Mouse (Mus musculus) CH12.LX (cell line): Measurements from ENCODE around the gene Pde4d. TPM values are rescaled to one million over a fixed set of nuclear protein-coding genes. Genes with fewer than 3 reads are reported as not detected.

Experiments
- DNase-seq: peaks from one replicate; pipeline ENCODE4 v3.0.0-alpha.2; 2013; ENCODE audit errors: extremely low read depth
- H3K27ac ChIP-seq: 2 replicates; pipeline ENCODE4 v1.5.1; 2012; ENCODE audit warnings: low read depth, mild to moderate bottlenecking, control low read depth, moderate library complexity; ENCODE audit not compliant: insufficient read depth
- H3K27me3 ChIP-seq: replicated peaks from 2 replicates; pipeline ENCODE3; 2012; ENCODE audit warnings: inconsistent platforms
- H3K36me3 ChIP-seq, 2 experiments: replicated peaks in 1 of 2; 2 replicates each; pipeline versions ENCODE3 to v1.6.1; 2012; ENCODE audit warnings: inconsistent platforms in 1 of 2, low read length in 1 of 2, mild to moderate bottlenecking in 1 of 2, mixed read lengths in 1 of 2, moderate library complexity in 1 of 2; ENCODE audit not compliant: control insufficient read depth in 1 of 2, insufficient read depth in 1 of 2
- H3K4me1 ChIP-seq, 2 experiments: 2 replicates each; pipeline ENCODE4 v1.6.1; 2012; ENCODE audit warnings: inconsistent platforms in 1 of 2, moderate library complexity in 1 of 2; ENCODE audit not compliant: insufficient read depth in 2 of 2, control insufficient read depth in 1 of 2
- H3K4me2 ChIP-seq: 2 replicates; pipeline ENCODE4 v1.6.1; 2012; ENCODE audit warnings: low read depth, mild to moderate bottlenecking, control low read depth; ENCODE audit not compliant: poor library complexity, insufficient read depth, severe bottlenecking
- H3K4me3 ChIP-seq, 3 experiments: fragments of 150-350 bp in 1 of 3; sonication (generic) in 1 of 3; replicated peaks in 1 of 3; 2 replicates each; pipeline versions ENCODE3 to v1.5.1; 2011 to 2012; ENCODE audit warnings: low read depth in 2 of 3, low read length in 2 of 3, mild to moderate bottlenecking in 2 of 3, moderate library complexity in 2 of 3, control low read depth in 1 of 3, improper control_type of control experiment in 1 of 3, inconsistent platforms in 1 of 3, mixed read lengths in 1 of 3; ENCODE audit not compliant: poor library complexity in 1 of 3
- H3K79me2 ChIP-seq: replicated peaks from 2 replicates; pipeline ENCODE4 v1.6.1; 2012; ENCODE audit warnings: mild to moderate bottlenecking, moderate library complexity; ENCODE audit not compliant: control insufficient read depth, poor library complexity, insufficient read depth, severe bottlenecking; ENCODE audit errors: extremely low read depth
- H3K9ac ChIP-seq: 2 replicates; pipeline ENCODE4 v1.6.1; 2012; ENCODE audit warnings: low read depth, mild to moderate bottlenecking, control low read depth, moderate library complexity; ENCODE audit not compliant: insufficient read depth
- H3K9me3 ChIP-seq: replicated peaks from 2 replicates; pipeline ENCODE3; 2012; ENCODE audit warnings: low read length, inconsistent platforms, mixed read lengths
- BHLHE40 ChIP-seq: IDR thresholded peaks from 2 replicates; pipeline ENCODE4 v1.6.1; 2011; ENCODE audit warnings: mild to moderate bottlenecking, low read depth, low read length, improper control_type of control experiment
- CHD1 ChIP-seq: IDR thresholded peaks from 2 replicates; pipeline ENCODE4 v1.6.1; 2012; ENCODE audit warnings: low read depth, low read length, improper control_type of control experiment, inconsistent platforms
- CHD2 ChIP-seq: IDR thresholded peaks from 2 replicates; pipeline ENCODE4 v1.6.1; 2011; ENCODE audit warnings: low read length, improper control_type of control experiment
- CTCF ChIP-seq, 2 experiments: IDR thresholded peaks in 1 of 2; conservative IDR thresholded peaks in 1 of 2; 2 replicates each; pipeline ENCODE4 v1.5.1; 2011 to 2012; ENCODE audit warnings: low read depth in 2 of 2, low read length in 2 of 2, improper control_type of control experiment in 1 of 2, inconsistent platforms in 1 of 2, mild to moderate bottlenecking in 1 of 2, moderate library complexity in 1 of 2
- IRF4 ChIP-seq: IDR thresholded peaks from 2 replicates; pipeline ENCODE4 v1.6.1; 2014; ENCODE audit warnings: low read depth, mild to moderate bottlenecking, inconsistent platforms, low read length, improper control_type of control experiment
- JUN ChIP-seq: IDR thresholded peaks from 2 replicates; pipeline ENCODE4 v1.6.1; 2011; ENCODE audit warnings: low read depth, mild to moderate bottlenecking, low read length, improper control_type of control experiment, moderate library complexity; ENCODE audit not compliant: insufficient read depth
- JUND ChIP-seq: conservative IDR thresholded peaks from 2 replicates; pipeline ENCODE4 v1.6.1; 2011; ENCODE audit warnings: low read depth, low read length, improper control_type of control experiment
- MAX ChIP-seq: IDR thresholded peaks from 2 replicates; pipeline ENCODE4 v1.6.1; 2011; ENCODE audit warnings: low read length, improper control_type of control experiment
- MAZ ChIP-seq: IDR thresholded peaks from 2 replicates; pipeline ENCODE4 v1.6.1; 2012; ENCODE audit warnings: low read depth, mild to moderate bottlenecking, inconsistent platforms, low read length, improper control_type of control experiment, moderate library complexity
- MYC ChIP-seq: IDR thresholded peaks from 2 replicates; pipeline ENCODE4 v1.6.1; 2011; ENCODE audit warnings: low read depth, mild to moderate bottlenecking, improper control_type of control experiment, low read length
- NRF1 ChIP-seq: IDR thresholded peaks from 2 replicates; pipeline ENCODE4 v1.6.1; 2014; ENCODE audit warnings: low read depth, mild to moderate bottlenecking, inconsistent platforms, low read length, improper control_type of control experiment, moderate library complexity
- PAX5 ChIP-seq: IDR thresholded peaks from 2 replicates; pipeline ENCODE4 v1.6.1; 2012; ENCODE audit warnings: low read length, inconsistent platforms, mixed read lengths
- POLR2AphosphoS2 ChIP-seq: IDR thresholded peaks from 2 replicates; pipeline ENCODE4 v1.6.1; 2011; ENCODE audit warnings: low read depth, low read length, improper control_type of control experiment
- RAD21 ChIP-seq: IDR thresholded peaks from 2 replicates; pipeline ENCODE4 v1.6.1; 2011; ENCODE audit warnings: low read depth, mild to moderate bottlenecking, low read length, improper control_type of control experiment, moderate library complexity
- SMC3 ChIP-seq: IDR thresholded peaks from 2 replicates; pipeline ENCODE4 v1.6.1; 2011; ENCODE audit warnings: low read depth, low read length, improper control_type of control experiment
- TBP ChIP-seq: conservative IDR thresholded peaks from 2 replicates; pipeline ENCODE4 v1.6.1; 2011; ENCODE audit warnings: low read depth, low read length, improper control_type of control experiment
- TCF12 ChIP-seq: IDR thresholded peaks from 2 replicates; pipeline ENCODE4 v1.6.1; 2014; ENCODE audit warnings: low read depth, mild to moderate bottlenecking, inconsistent platforms, low read length, improper control_type of control experiment
- ZNF384 ChIP-seq: IDR thresholded peaks from 2 replicates; pipeline ENCODE4 v1.6.1; 2012; ENCODE audit warnings: low read depth, low read length, improper control_type of control experiment, inconsistent platforms
- dilution Hi-C: fragments of 300-500 bp; cut with MboI; formaldehyde crosslinking; loops from 2 replicates; pipeline ENCODE4 v1.14.3; 2020; ENCODE audit warnings: low sequenced_read_pairs; ENCODE audit not compliant: extremely low pct_unique_long_range_greater_than_20kb, extremely low pct_ligation_motif_present
- in situ Hi-C: fragments of 300-500 bp; cut with MboI; formaldehyde crosslinking; loops from 3 replicates; pipeline ENCODE4 v1.14.3; 2019; ENCODE audit warnings: low sequenced_read_pairs, low pct_ligation_motif_present, low pct_unique_long_range_greater_than_20kb, mixed read lengths
- polyA plus RNA-seq: library from polyadenylated mRNA; unstranded; fragments of >175 nt; gene quantifications from 2 replicates; pipeline ENCODE4 v1.2.1, GENCODE M21; 2012; ENCODE audit warnings: low read depth; ENCODE audit not compliant: insufficient read length
- total RNA-seq, 2 experiments: library from RNA; depleted of rRNA; stranded (reverse); fragments of 300-350 nt in 1 of 2; fragments of >200 nt in 1 of 2; gene quantifications; 2 replicates each; pipeline ENCODE4 v1.2.3; 2012 to 2014

Gene Pde4d
- total and polyA plus RNA-seq, 3 experiments, result not detected

GRCm38 (mm10) chr13:108494365-108494764 lies 44.6 kb downstream of the Pde4d start:
- Histone ChIP-seq H3K9me3 (no peaks in the 10 kb centered on the region), H3K9ac (no peak overlapping the region), H3K4me3 (no peak overlapping the region), H3K27ac (no peak overlapping the region), H3K36me3 (no peaks in the 10 kb centered on the region), H3K79me2 (no peaks in the 10 kb centered on the region), H3K4me1 (no peaks in the 10 kb centered on the region), H3K27me3 (no peaks in the 10 kb centered on the region), H3K4me2 (no peak overlapping the region)
- in situ Hi-C loops (no loop called here), dilution Hi-C loops (no loop called here)
- no peak for TF ChIP-seq CHD1
- TF ChIP-seq MAX, result no peak
- no peak for TF ChIP-seq CHD2
- TF ChIP-seq JUN, result no peak
- no peak for TF ChIP-seq JUND
- TF ChIP-seq SMC3, result no peak
- no peak for TF ChIP-seq CTCF (conservative IDR thresholded peaks at IDR 0.05 in 1 of 2, IDR thresholded peaks at IDR 0.05 in 1 of 2; ENCODE audit: low read depth in 2 of 2, low read length in 2 of 2)
- no peak for TF ChIP-seq PAX5
- no peak for TF ChIP-seq TBP
- no peak for TF ChIP-seq ZNF384
- DNase-seq, result no peak

- H3K27me3 ChIP-seq, result no peaks in the 10 kb centered on the region
- H3K9ac ChIP-seq, result no peak overlapping the region
- no peak overlapping the region for H3K4me2 ChIP-seq
- H3K9me3 ChIP-seq, result no peaks in the 10 kb centered on the region
- dilution Hi-C loops, result no loop called here
- in situ Hi-C loops, result no loop called here
- H3K27ac ChIP-seq, result no peak overlapping the region
- TF ChIP-seq TBP (no peak), TCF12 (no peak), IRF4 (no peak), NRF1 (no peak), BHLHE40 (no peak), POLR2AphosphoS2 (no peak), MAZ (no peak), MYC (no peak), RAD21 (no peak)
- no peaks in the 10 kb centered on the region for H3K36me3 ChIP-seq
- no peaks in the 10 kb centered on the region for H3K4me1 ChIP-seq
- no peak overlapping the region for H3K4me3 ChIP-seq
- no peaks in the 10 kb centered on the region for H3K79me2 ChIP-seq
- DNase-seq, result no peak
These were observed 48.0 kb downstream of the Pde4d start for GRCm38 (mm10) chr13:108497768-108498167.
